Mouse (Mus musculus) lung, embryonic 16.5 days (tissue): ENCODE data around the gene Ten1. TPM values are rescaled to one million over a fixed set of nuclear protein-coding genes. Genes with fewer than 3 reads are reported as not detected.

Experiments
- ATAC-seq: fragments of 200-750 bp; cut with Nextera tagmentation; 2 replicates; pipeline ENCODE4 v1.8.0; 2017; ENCODE audit warnings: low read depth, mild to moderate bottlenecking, moderate library complexity
- H3K27ac ChIP-seq: fragments of 300-500 bp; sonication (generic); 2 replicates; pipeline ENCODE4 v1.5.1; 2014; ENCODE audit warnings: mild to moderate bottlenecking, control low read depth, low read length
- H3K27me3 ChIP-seq: fragments of 300-500 bp; sonication (generic); 2 replicates; pipeline ENCODE4 v1.6.1; 2014; ENCODE audit warnings: low read depth, low read length, mixed read lengths; ENCODE audit not compliant: control insufficient read depth, insufficient read depth
- H3K36me3 ChIP-seq: fragments of 300-500 bp; sonication (generic); 2 replicates; pipeline ENCODE4 v1.6.1; 2014; ENCODE audit warnings: low read length; ENCODE audit not compliant: control insufficient read depth, insufficient read depth
- H3K4me1 ChIP-seq: fragments of 300-500 bp; sonication (generic); replicated peaks from 2 replicates; pipeline ENCODE4 v1.6.1; 2014; ENCODE audit warnings: low read length, mixed read lengths; ENCODE audit not compliant: control insufficient read depth, insufficient read depth
- H3K4me2 ChIP-seq: fragments of 300-500 bp; sonication (generic); 2 replicates; pipeline ENCODE4 v1.6.1; 2014; ENCODE audit warnings: low read depth, low read length, control low read depth
- H3K4me3 ChIP-seq: fragments of 300-500 bp; sonication (generic); 2 replicates; pipeline ENCODE4 v1.5.1; 2014; ENCODE audit warnings: mild to moderate bottlenecking, low read length, control low read depth
- H3K9ac ChIP-seq: fragments of 300-500 bp; sonication (generic); 2 replicates; pipeline ENCODE4 v1.6.1; 2014; ENCODE audit warnings: low read length, control low read depth
- H3K9me3 ChIP-seq: fragments of 300-500 bp; sonication (generic); 2 replicates; pipeline ENCODE4 v1.6.1; 2016; ENCODE audit warnings: low read length; ENCODE audit not compliant: control insufficient read depth
- WGBS: fragments of 180-500 bp; shearing (Covaris S2); extraction: QIAGEN DNeasy Blood & Tissue Kit; methylation state at CpG from one replicate; pipeline ENCODE4 v1.1.7; 2014; 5-methylcytosine and 5-hydroxymethylcytosine counted together
- polyA plus RNA-seq: library from polyadenylated mRNA; unstranded; fragments of >200 nt; fragmentation: Nextera tagmentation; extraction: Ambion mirVana; gene quantifications from 2 replicates; pipeline ENCODE4 v1.2.1, GENCODE M21; 2015

The Ten1 gene
- polyA plus RNA-seq, 1 experiment from 2014 or later = 74.9 TPM

DNA sequence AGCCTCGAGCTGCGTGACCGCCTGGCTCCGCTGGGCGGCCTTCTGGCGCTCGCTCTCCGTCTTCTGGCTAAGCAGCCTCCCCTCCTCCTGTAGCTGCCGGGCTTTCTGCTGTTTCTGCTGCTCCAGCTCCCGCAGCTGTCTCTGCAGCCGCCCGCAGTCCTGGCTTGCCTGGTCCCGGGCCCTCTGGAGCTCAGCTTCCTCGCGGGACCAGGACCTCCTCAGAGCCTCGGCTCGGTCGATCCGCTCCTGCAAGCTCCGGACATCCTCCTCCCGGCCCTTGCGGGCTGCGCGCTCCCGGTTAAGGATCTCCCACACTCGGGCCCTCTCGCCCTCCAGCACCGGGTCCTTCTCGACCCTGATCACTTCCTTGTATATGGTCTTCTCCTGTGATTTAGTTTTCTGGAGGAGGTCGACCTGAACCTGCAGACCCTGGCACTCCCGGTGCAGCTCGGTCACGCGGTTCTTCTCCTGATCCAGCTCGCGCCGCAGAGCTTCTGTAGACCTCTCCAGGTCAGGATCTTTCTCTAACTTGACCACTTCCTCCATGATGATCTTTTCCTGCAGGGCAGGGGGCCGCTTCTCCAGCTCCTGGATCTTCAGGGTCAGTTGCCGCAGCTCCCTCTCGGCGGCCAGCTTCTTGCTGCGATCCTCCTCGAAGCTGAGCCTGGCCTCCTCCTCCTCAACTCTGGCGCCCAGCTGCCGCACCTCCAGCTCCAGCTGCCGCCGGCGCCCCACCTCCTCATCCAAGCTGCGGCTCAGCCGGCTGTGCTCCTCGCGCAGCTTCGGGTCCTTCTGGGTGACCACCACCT, 23.5 kb downstream of the Ten1 start:
- 17% methylated on average over 53 of the region's 53 CpGs for WGBS
- Histone ChIP-seq H3K4me2 (peak overlapping the region; percentile 59), H3K4me1 (peaks cover 22% of the 10 kb centered on the region), H3K27ac (no peak overlapping the region), H3K27me3 (peaks cover 23% of the 10 kb centered on the region), H3K4me3 (peak overlapping the region; percentile 35), H3K36me3 (peaks cover 7% of the 10 kb centered on the region; the same call in 1 of the 2 replicates), H3K9ac (peak overlapping the region; percentile 39), H3K9me3 (peaks cover 2% of the 10 kb centered on the region; the same call in 1 of the 2 replicates)
- no peak for ATAC-seq

GRCm38 (mm10) chr11:116222740-116223059, 24.0 kb downstream of the Ten1 start:
- WGBS = 18% methylated on average over 23 of the region's 23 CpGs
- Histone ChIP-seq H3K9ac (peak overlapping the region; percentile 39), H3K4me3 (peak overlapping the region; percentile 35), H3K36me3 (peaks cover 7% of the 10 kb centered on the region; the same call in 1 of the 2 replicates), H3K4me2 (peak overlapping the region; percentile 59), H3K9me3 (peaks cover 2% of the 10 kb centered on the region; the same call in 1 of the 2 replicates), H3K27me3 (peaks cover 23% of the 10 kb centered on the region), H3K4me1 (peaks cover 22% of the 10 kb centered on the region), H3K27ac (no peak overlapping the region)
- ATAC-seq = no peak

- WGBS = 0% methylated on average over 2 of the region's 2 CpGs
- H3K9me3 ChIP-seq = peaks cover 2% of the 10 kb centered on the region; the same call in 1 of the 2 replicates
- no peak overlapping the region for H3K27ac ChIP-seq
Observed at GRCm38 (mm10) chr11:116226414-116226813, 27.8 kb downstream of the Ten1 start.

GRCm38 (mm10) chr11:116228699-116229098, 30.0 kb downstream of the Ten1 start:
- H3K27ac ChIP-seq = peak overlapping the region; percentile 66

More at GRCm38 (mm10) chr11:116226414-116226813, 27.8 kb downstream of the Ten1 start:
- Histone ChIP-seq H3K9ac (no peak overlapping the region), H3K4me2 (no peak overlapping the region), H3K36me3 (peaks cover 7% of the 10 kb centered on the region; the same call in 1 of the 2 replicates), H3K4me3 (no peak overlapping the region), H3K4me1 (peaks cover 24% of the 10 kb centered on the region), H3K27me3 (peaks cover 23% of the 10 kb centered on the region)
- peak; percentile 26; the same call in 1 of the 2 replicates for ATAC-seq

GRCm38 (mm10) chr11:116232427-116232826, 33.8 kb downstream of the Ten1 start:
- no peaks in the 10 kb centered on the region for H3K36me3 ChIP-seq
- H3K9ac ChIP-seq = no peak overlapping the region
- peaks cover 18% of the 10 kb centered on the region for H3K4me1 ChIP-seq
- H3K9me3 ChIP-seq = no peaks in the 10 kb centered on the region
- no peak for ATAC-seq
- H3K4me2 ChIP-seq = no peak overlapping the region
- no peak overlapping the region for H3K27ac ChIP-seq
- no peaks in the 10 kb centered on the region; the same call in 1 of the 2 replicates for H3K27me3 ChIP-seq
- 45% methylated on average over 17 of the region's 17 CpGs for WGBS
- no peak overlapping the region for H3K4me3 ChIP-seq

More at GRCm38 (mm10) chr11:116228699-116229098, 30.0 kb downstream of the Ten1 start:
- Histone ChIP-seq H3K4me1 (peaks cover 18% of the 10 kb centered on the region), H3K9ac (no peak overlapping the region), H3K4me3 (no peak overlapping the region), H3K9me3 (no peaks in the 10 kb centered on the region), H3K36me3 (peaks cover 4% of the 10 kb centered on the region; the same call in 1 of the 2 replicates), H3K27me3 (peaks cover 5% of the 10 kb centered on the region), H3K4me2 (no peak overlapping the region)
- peak; percentile 67; the same call in 1 of the 2 replicates for ATAC-seq
- WGBS = 64% methylated on average over 4 of the region's 4 CpGs

DNA sequence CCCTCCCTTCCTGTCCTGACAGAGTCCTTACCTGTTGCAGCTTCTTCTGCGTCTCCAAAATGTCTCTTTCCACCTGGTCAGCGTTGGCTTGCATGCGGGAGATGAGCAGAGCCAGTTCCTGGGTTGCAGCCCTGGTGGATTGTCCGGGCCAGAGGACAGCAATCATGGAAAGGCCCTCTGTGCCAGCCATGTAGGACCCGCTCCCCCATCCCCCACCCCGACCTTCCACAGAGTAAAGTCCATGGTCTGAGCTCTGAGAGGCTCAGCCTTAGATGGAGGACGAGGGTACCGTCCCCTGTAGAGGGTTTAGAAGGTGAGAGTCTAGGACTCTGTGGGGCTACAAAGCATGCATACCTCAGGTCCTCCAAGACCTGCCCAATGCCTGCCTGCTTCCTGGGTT, 36.2 kb downstream of the Ten1 start:
- Histone ChIP-seq H3K9ac (no peak overlapping the region), H3K27me3 (no peaks in the 10 kb centered on the region; the same call in 1 of the 2 replicates), H3K4me1 (peaks cover 9% of the 10 kb centered on the region), H3K27ac (no peak overlapping the region), H3K4me3 (no peak overlapping the region), H3K4me2 (no peak overlapping the region), H3K36me3 (no peaks in the 10 kb centered on the region), H3K9me3 (no peaks in the 10 kb centered on the region)
- 80% methylated on average over 8 of the region's 8 CpGs for WGBS
- ATAC-seq = no peak

DNA sequence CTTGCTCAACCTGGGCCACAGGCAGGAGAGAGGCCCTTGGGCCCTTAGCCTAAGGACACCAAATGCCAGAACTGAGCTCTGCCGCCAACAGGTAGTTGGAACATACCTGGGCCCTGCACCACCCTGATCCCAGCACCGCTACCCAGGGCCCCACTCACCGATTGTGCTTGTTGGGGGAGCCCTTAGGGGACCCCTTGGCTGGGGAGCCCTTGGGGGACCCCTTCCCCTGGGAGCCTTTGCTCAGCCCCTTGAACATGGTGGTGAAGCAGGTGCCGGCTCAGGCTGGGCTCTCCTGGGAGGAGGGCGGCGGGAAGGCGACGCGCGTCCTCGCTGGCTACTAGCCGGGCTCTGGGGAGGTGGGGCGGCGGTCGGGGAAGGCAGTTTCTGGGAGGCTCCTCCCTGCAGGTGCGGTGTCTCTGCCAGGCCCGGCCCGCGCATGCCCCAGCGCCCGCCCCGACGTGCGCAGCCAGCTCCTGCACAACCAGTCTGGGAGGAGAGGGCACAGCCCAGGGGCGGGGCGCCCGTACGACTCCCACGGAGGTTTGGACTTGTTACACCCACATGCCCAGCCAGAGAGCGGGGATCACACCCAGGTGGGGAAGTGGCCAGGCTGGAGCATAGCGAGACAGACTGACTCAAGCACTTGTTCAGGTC, 39.2 kb downstream of the Ten1 start, which contains the start of gene Evpl:
Gene Evpl (minus strand): TSS at position 336 of the 654 bp plus-strand sequence.
- peak within 1 kb of the TSS; percentile 44 for H3K4me3 ChIP-seq
- H3K27ac ChIP-seq = peak within 1 kb of the TSS; percentile 80
- no peaks in the 10 kb centered on the region for H3K36me3 ChIP-seq
- H3K4me1 ChIP-seq = peaks cover 8% of the 10 kb centered on the region
- H3K9me3 ChIP-seq = no peaks in the 10 kb centered on the region
- no peaks in the 10 kb centered on the region; the same call in 1 of the 2 replicates for H3K27me3 ChIP-seq
- ATAC-seq = peak; percentile 95
- WGBS = 11% methylated on average over 31 of the region's 31 CpGs
- H3K4me2 ChIP-seq = peak within 1 kb of the TSS; percentile 52
- H3K9ac ChIP-seq = peak within 1 kb of the TSS; percentile 63

DNA sequence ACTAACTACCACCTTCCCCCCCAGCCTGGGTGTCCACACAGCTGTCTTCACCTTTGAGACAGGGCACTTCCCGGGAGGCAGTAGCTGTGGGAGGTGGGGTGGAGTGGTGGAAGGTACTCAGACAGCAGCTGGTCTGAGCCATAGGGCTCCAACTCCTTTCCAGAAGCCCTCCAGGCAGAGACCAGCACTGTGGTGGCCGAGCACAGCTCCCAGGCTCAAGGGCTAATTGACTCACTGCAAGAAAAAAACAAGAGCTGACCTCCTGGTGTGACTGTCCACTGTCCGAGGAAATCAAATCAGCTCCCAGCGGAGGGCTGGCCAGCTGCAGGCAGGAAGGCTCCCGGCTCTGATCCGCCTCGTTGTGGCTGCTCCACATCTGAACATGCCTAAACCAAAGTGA, 41.1 kb downstream of the Ten1 start:
- H3K36me3 ChIP-seq = peaks cover 10% of the 10 kb centered on the region
- ATAC-seq = no peak
- no peaks in the 10 kb centered on the region; the same call in 1 of the 2 replicates for H3K27me3 ChIP-seq
- no peak overlapping the region for H3K9ac ChIP-seq
- WGBS = 25% methylated on average over 7 of the region's 7 CpGs
- no peak overlapping the region for H3K4me2 ChIP-seq
- peaks cover 8% of the 10 kb centered on the region for H3K4me1 ChIP-seq
- H3K9me3 ChIP-seq = no peaks in the 10 kb centered on the region
- no peak overlapping the region for H3K4me3 ChIP-seq
- peak overlapping the region; percentile 56 for H3K27ac ChIP-seq

GRCm38 (mm10) chr11:116241744-116242235, 43.1 kb downstream of the Ten1 start:
- no peak overlapping the region for H3K27ac ChIP-seq
- 45% methylated on average over 12 of the region's 12 CpGs for WGBS
- ATAC-seq = no peak

More at GRCm38 (mm10) chr11:116241744-116242235, 43.1 kb downstream of the Ten1 start:
- Histone ChIP-seq H3K27me3 (no peaks in the 10 kb centered on the region; the same call in 1 of the 2 replicates), H3K4me1 (peaks cover 8% of the 10 kb centered on the region), H3K9ac (no peak overlapping the region), H3K4me3 (no peak overlapping the region), H3K36me3 (peaks cover 28% of the 10 kb centered on the region), H3K4me2 (no peak overlapping the region), H3K9me3 (no peaks in the 10 kb centered on the region)
